Mouse (Mus musculus): Measurements from ENCODE around the gene Gm20431. TPM values are rescaled to one million over a fixed set of nuclear protein-coding genes. Genes with fewer than 3 reads are reported as not detected.

The Gm20431 gene
- polyA plus RNA-seq, 1 experiment from 2014 or later, result 7.3 TPM

DNA sequence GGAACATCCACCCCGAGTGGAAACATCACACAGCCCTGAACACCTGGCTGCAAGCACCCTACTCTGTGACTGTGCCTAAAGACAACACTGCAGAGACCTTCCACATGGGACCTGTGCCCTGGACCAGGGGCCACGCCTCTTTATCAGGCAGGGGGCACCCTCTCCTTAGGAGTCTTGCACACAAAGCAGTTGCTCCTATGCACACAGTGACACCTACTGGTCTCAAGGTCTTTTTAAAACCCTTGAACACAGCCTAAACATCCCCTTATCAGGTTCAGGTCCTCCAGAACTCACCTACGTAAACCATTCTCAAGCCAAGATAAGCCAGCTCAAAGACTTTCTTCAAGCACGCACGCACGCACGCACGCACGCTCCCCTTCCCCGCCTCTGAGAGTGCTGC, 50.0 kb downstream of the Gm20431 start:
- WGBS, result 78% methylated on average over 10 of the region's 10 CpGs
- no peak for ATAC-seq (replicated peaks; ENCODE audit: insufficient number of reproducible peaks, insufficient read depth, low FRiP score, low read depth)

DNA sequence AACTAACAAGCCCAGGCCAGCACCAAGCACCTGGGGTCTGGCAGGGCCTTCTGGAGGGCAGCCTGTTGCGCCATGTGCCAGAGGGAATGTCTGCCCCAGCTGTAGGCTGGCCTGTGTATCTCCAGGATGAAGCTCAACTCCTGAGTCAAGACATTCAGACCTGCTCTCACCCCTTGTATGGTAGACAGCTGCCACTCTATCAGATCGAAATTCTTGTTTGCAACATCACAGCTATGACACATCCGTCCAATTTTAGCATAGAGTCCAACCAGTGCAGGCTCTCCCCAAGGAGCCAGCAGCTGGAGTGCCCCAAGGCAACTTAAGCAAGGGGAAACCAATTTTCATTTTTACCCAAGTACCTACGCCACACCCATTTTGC, 54.6 kb downstream of the Gm20431 start:
- no peaks in the 10 kb centered on the region for H3K9me3 ChIP-seq (replicated peaks)
- 68% methylated on average over 4 of the region's 4 CpGs for WGBS
- H3K4me1 ChIP-seq (replicated peaks), result peaks cover 25% of the 10 kb centered on the region
- no peak overlapping the region for H3K9ac ChIP-seq
- ATAC-seq (replicated peaks; ENCODE audit: insufficient number of reproducible peaks, insufficient read depth, low FRiP score, low read depth), result no peak
- peaks cover 18% of the 10 kb centered on the region; the same call in 1 of the 2 replicates for H3K36me3 ChIP-seq
- H3K27ac ChIP-seq, result no peak overlapping the region
- H3K27me3 ChIP-seq, result peaks cover 8% of the 10 kb centered on the region; the same call in 1 of the 2 replicates
- H3K4me3 ChIP-seq, result no peak overlapping the region
- no peak overlapping the region for H3K4me2 ChIP-seq

More for the DNA sequence above, 50.0 kb downstream of the Gm20431 start:
- Histone ChIP-seq H3K4me1 (replicated peaks) (peaks cover 11% of the 10 kb centered on the region), H3K27ac (no peak overlapping the region), H3K4me2 (no peak overlapping the region), H3K9ac (no peak overlapping the region), H3K36me3 (peaks cover 53% of the 10 kb centered on the region), H3K4me3 (no peak overlapping the region), H3K27me3 (no peaks in the 10 kb centered on the region), H3K9me3 (replicated peaks) (no peaks in the 10 kb centered on the region)

DNA sequence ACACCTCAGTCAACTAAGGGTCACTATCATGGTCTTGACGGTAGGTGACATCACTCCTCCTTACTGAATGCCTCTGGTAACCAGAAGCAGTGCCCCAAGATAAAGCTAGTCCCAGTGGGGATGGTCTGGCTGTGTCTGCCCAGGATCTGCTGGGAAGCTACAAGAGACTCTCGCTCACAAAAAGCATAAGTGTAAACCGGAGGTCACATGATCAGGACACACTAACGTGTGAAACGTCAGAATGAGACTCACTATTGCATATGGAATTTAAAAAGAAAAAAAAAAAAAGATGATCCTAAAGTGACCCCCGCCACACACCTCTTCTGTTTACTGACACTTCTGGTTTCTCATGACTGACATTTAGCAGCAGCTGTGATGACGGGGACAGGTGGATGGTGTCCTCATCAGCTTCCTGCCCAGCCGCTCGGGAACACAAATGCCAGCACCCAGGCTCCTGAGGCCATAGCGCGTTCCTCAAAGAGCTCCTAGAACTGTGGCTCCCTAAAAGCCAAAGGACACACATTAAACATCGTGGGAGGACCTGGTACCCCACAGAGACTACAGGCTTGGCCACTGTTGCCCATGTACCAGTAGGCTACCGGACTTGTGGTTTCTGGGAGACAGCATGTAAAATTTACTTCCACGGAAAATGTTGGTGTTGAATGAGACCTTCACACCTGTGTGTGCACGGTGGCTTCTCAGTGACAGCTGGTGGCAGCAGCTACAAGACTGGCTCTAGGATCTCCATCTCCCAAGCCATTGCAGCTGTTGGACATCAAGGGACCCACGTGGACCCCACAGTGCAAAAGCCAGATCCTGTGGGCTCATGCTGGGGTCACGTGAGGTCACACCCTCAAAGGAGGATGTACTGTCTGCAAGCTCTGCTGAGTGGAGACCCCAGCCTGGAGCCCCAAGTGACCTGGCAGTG, 55.2 kb downstream of the Gm20431 start:
- Histone ChIP-seq H3K9me3 (replicated peaks) (no peaks in the 10 kb centered on the region), H3K4me1 (replicated peaks) (peaks cover 25% of the 10 kb centered on the region), H3K36me3 (peaks cover 18% of the 10 kb centered on the region; the same call in 1 of the 2 replicates), H3K9ac (no peak overlapping the region), H3K27ac (no peak overlapping the region), H3K4me3 (no peak overlapping the region), H3K27me3 (peaks cover 8% of the 10 kb centered on the region; the same call in 1 of the 2 replicates), H3K4me2 (no peak overlapping the region)
- WGBS, result 60% methylated on average over 17 of the region's 17 CpGs
- ATAC-seq (replicated peaks; ENCODE audit: insufficient number of reproducible peaks, insufficient read depth, low FRiP score, low read depth), result no peak

- H3K4me3 ChIP-seq, result no peak overlapping the region
- H3K27ac ChIP-seq, result no peak overlapping the region
- 0 out of 2 replicates have a peak, but pooled peaks have one; percentile 44 for ATAC-seq (replicated peaks; ENCODE audit: insufficient number of reproducible peaks, insufficient read depth, low FRiP score, low read depth)
- H3K9ac ChIP-seq, result no peak overlapping the region
- H3K9me3 ChIP-seq (replicated peaks), result no peaks in the 10 kb centered on the region
- H3K4me1 ChIP-seq (replicated peaks), result peaks cover 31% of the 10 kb centered on the region
- no peak overlapping the region for H3K4me2 ChIP-seq
- H3K27me3 ChIP-seq, result peaks cover 8% of the 10 kb centered on the region; the same call in 1 of the 2 replicates
- 25% methylated on average over 11 of the region's 11 CpGs for WGBS
- H3K36me3 ChIP-seq, result peaks cover 17% of the 10 kb centered on the region; the same call in 1 of the 2 replicates
Observed at GRCm38 (mm10) chr2:167605178-167605794, 56.0 kb downstream of the Gm20431 start.

- Histone ChIP-seq H3K4me3 (no peak overlapping the region), H3K36me3 (0 out of 2 replicates have a peak, but pooled peaks cover 5% of the 10 kb centered on the region), H3K27me3 (peaks cover 8% of the 10 kb centered on the region; the same call in 1 of the 2 replicates), H3K4me2 (no peak overlapping the region), H3K4me1 (replicated peaks) (peaks cover 37% of the 10 kb centered on the region), H3K9me3 (replicated peaks) (no peaks in the 10 kb centered on the region), H3K9ac (no peak overlapping the region; the same call in 1 of the 2 replicates), H3K27ac (no peak overlapping the region)
- 36% methylated on average over 5 of the region's 5 CpGs for WGBS
- ATAC-seq (replicated peaks; ENCODE audit: insufficient number of reproducible peaks, insufficient read depth, low FRiP score, low read depth), result no peak
Observed at GRCm38 (mm10) chr2:167602978-167603377, 58.3 kb downstream of the Gm20431 start.

DNA sequence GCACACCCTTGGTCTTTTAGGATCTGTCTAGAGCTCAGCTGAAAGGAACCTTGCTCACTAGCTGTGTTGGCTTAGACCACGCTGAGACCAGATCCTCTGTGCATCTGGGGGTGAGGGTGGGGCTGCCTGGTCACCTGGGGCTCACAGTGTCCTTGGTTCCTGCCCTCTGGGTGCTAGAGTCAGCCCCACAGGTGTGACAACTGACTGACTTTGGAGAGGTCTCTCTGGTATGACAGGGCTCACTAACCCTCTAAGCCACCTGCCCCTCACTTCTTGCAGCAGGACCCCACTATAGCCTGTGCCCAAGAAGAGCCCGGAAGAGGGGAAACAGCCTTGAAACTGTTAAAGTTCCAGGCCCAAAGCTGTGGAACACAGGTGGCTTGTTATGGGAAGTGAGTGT, 58.9 kb downstream of the Gm20431 start:
- no peaks in the 10 kb centered on the region for H3K9me3 ChIP-seq (replicated peaks)
- H3K36me3 ChIP-seq, result 0 out of 2 replicates have a peak, but pooled peaks cover 3% of the 10 kb centered on the region
- no peak overlapping the region for H3K4me2 ChIP-seq
- H3K4me1 ChIP-seq (replicated peaks), result peaks cover 42% of the 10 kb centered on the region
- peaks cover 8% of the 10 kb centered on the region; the same call in 1 of the 2 replicates for H3K27me3 ChIP-seq
- no peak for ATAC-seq (replicated peaks; ENCODE audit: insufficient number of reproducible peaks, insufficient read depth, low FRiP score, low read depth)
- no peak overlapping the region for H3K9ac ChIP-seq
- whole genome bisulfite sequencing, result 83% methylated on average over 2 of the region's 2 CpGs
- H3K4me3 ChIP-seq, result no peak overlapping the region
- H3K27ac ChIP-seq, result no peak overlapping the region

- Histone ChIP-seq H3K36me3 (no peaks in the 10 kb centered on the region), H3K27ac (no peak overlapping the region), H3K9ac (no peak overlapping the region), H3K27me3 (peaks cover 8% of the 10 kb centered on the region; the same call in 1 of the 2 replicates), H3K4me3 (no peak overlapping the region), H3K9me3 (replicated peaks) (no peaks in the 10 kb centered on the region), H3K4me1 (replicated peaks) (peaks cover 48% of the 10 kb centered on the region), H3K4me2 (no peak overlapping the region)
- 62% methylated on average over 8 of the region's 8 CpGs for WGBS
- ATAC-seq (replicated peaks; ENCODE audit: insufficient number of reproducible peaks, insufficient read depth, low FRiP score, low read depth), result no peak
Observed at GRCm38 (mm10) chr2:167600481-167600995, 60.8 kb downstream of the Gm20431 start.

DNA sequence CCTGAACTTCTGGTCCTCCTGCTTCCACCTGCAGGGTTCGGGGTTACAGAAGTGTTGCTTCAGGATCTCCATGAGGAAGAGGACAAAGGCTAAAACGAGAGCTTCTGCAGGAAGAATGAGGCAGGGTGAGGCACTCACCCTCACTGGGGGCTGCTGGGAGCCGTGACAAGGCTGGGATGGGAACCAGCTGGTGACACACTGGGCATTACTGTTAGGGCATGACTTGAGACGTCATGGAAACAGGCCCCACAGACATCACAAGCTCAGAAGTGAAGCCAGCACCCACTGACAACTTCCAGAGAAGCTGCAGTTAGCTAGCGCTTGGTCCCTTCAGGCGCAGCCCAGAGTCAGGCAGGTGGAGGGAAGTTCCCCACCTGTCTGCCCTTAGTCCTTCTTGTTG, 61.4 kb downstream of the Gm20431 start:
- Histone ChIP-seq H3K4me3 (no peak overlapping the region), H3K27me3 (peaks cover 8% of the 10 kb centered on the region; the same call in 1 of the 2 replicates), H3K4me2 (no peak overlapping the region), H3K27ac (no peak overlapping the region), H3K36me3 (no peaks in the 10 kb centered on the region), H3K4me1 (replicated peaks) (peaks cover 49% of the 10 kb centered on the region), H3K9ac (no peak overlapping the region), H3K9me3 (replicated peaks) (no peaks in the 10 kb centered on the region)
- ATAC-seq (replicated peaks; ENCODE audit: insufficient number of reproducible peaks, insufficient read depth, low FRiP score, low read depth), result no peak
- 80% methylated on average over 6 of the region's 6 CpGs for WGBS

GRCm38 (mm10) chr2:167599195-167599594, 62.1 kb downstream of the Gm20431 start:
- Histone ChIP-seq H3K4me2 (no peak overlapping the region), H3K4me3 (no peak overlapping the region), H3K9me3 (replicated peaks) (no peaks in the 10 kb centered on the region), H3K36me3 (no peaks in the 10 kb centered on the region), H3K9ac (no peak overlapping the region), H3K27ac (no peak overlapping the region), H3K27me3 (peaks cover 4% of the 10 kb centered on the region; the same call in 1 of the 2 replicates), H3K4me1 (replicated peaks) (peaks cover 54% of the 10 kb centered on the region)
- WGBS, result 85% methylated on average over 5 of the region's 5 CpGs
- ATAC-seq (replicated peaks; ENCODE audit: insufficient number of reproducible peaks, insufficient read depth, low FRiP score, low read depth), result no peak

DNA sequence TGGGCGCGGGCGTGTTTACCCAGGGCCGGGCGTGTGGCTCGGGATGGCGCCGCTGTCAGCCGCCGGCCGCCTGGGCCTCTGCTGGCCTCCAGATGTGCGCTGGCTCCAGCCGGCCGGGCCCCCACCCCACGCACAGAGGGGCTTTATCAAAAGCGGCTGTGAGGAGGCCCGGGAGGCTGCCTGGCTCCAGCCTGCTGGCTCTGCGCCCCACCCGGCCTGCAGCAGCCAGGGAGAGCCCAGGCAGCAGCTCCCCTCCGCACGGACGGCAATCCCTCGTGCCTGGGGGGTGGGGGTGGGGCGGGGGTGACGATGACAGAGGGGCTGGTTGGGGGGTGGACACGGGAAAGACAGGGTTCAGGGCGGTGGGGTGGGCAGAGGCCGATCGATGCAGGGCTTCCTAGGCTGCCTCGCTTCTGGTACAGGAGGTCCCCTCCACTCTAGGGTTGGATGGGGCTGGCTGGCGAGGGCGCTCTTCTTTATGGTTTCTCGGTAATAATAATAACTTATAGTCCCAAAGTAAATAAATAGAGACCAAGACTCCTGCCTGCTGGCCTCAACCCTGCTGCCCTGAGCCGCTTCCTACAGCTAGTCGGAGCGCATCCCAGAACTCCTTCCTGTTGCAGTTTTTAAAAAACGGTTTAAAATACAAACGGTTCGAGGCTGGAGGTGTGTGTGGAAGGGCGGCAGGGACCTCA, 63.7 kb downstream of the Gm20431 start:
- Histone ChIP-seq H3K9ac (peak overlapping the region; percentile 42; the same call in 1 of the 2 replicates), H3K27me3 (0 out of 2 replicates have a peak, but pooled peaks cover 3% of the 10 kb centered on the region), H3K4me1 (replicated peaks) (peaks cover 58% of the 10 kb centered on the region), H3K27ac (peak overlapping the region; percentile 73), H3K9me3 (replicated peaks) (no peaks in the 10 kb centered on the region), H3K4me3 (peak overlapping the region; percentile 31), H3K36me3 (no peaks in the 10 kb centered on the region), H3K4me2 (peak overlapping the region; percentile 59)
- 24% methylated on average over 40 of the region's 40 CpGs for WGBS
- ATAC-seq (replicated peaks; ENCODE audit: insufficient number of reproducible peaks, insufficient read depth, low FRiP score, low read depth), result peak; percentile 58
